Mouse (Mus musculus): ENCODE results near the gene Cfdp1.

The Cfdp1 gene

GRCm38 (mm10) chr8:111740994-111741393, 113.1 kb downstream of the Cfdp1 start:
- in situ Hi-C loops (cut with MseI, MboI) = no loop called here

- in situ Hi-C loops (cut with MseI, MboI) = no loop called here
These were observed 113.8 kb downstream of the Cfdp1 start for GRCm38 (mm10) chr8:111740301-111740711.

- in situ Hi-C loops (cut with MseI, MboI) = no loop called here
These were observed 114.5 kb downstream of the Cfdp1 start for GRCm38 (mm10) chr8:111739604-111740003.

GRCm38 (mm10) chr8:111738867-111739266, 115.2 kb downstream of the Cfdp1 start:
- in situ Hi-C loops (cut with MseI, MboI) = no loop called here

- in situ Hi-C loops (cut with MseI, MboI) = no loop called here
These were observed 117.8 kb downstream of the Cfdp1 start for GRCm38 (mm10) chr8:111736321-111736720.

GRCm38 (mm10) chr8:111735791-111736190, 118.3 kb downstream of the Cfdp1 start:
- in situ Hi-C loops (cut with MseI, MboI) = no loop called here

GRCm38 (mm10) chr8:111735335-111735761, 118.7 kb downstream of the Cfdp1 start:
- in situ Hi-C loops (cut with MseI, MboI) = no loop called here

GRCm38 (mm10) chr8:111734244-111734960, 119.7 kb downstream of the Cfdp1 start:
- in situ Hi-C loops (cut with MseI, MboI) = no loop called here

GRCm38 (mm10) chr8:111733581-111734243, 120.4 kb downstream of the Cfdp1 start:
- in situ Hi-C loops (cut with MseI, MboI) = no loop called here

- in situ Hi-C loops (cut with MseI, MboI) = no loop called here
These were observed 121.5 kb downstream of the Cfdp1 start for GRCm38 (mm10) chr8:111732406-111733085.

- in situ Hi-C loops (cut with MseI, MboI) = no loop called here
These were observed 122.1 kb downstream of the Cfdp1 start for GRCm38 (mm10) chr8:111732004-111732403.

- in situ Hi-C loops (cut with MseI, MboI) = no loop called here
These were observed 122.7 kb downstream of the Cfdp1 start for GRCm38 (mm10) chr8:111731231-111731977.

- in situ Hi-C loops (cut with MseI, MboI) = no loop called here
These were observed 124.6 kb downstream of the Cfdp1 start for GRCm38 (mm10) chr8:111729233-111730170.

- in situ Hi-C loops (cut with MseI, MboI) = no loop called here
These were observed 125.6 kb downstream of the Cfdp1 start for GRCm38 (mm10) chr8:111728481-111728880.

- in situ Hi-C loops (cut with MseI, MboI) = no loop called here
These were observed 126.5 kb downstream of the Cfdp1 start for GRCm38 (mm10) chr8:111727553-111727952.

GRCm38 (mm10) chr8:111726102-111726900, 127.8 kb downstream of the Cfdp1 start:
- in situ Hi-C loops (cut with MseI, MboI) = no loop called here

GRCm38 (mm10) chr8:111725341-111725740, 128.8 kb downstream of the Cfdp1 start:
- in situ Hi-C loops (cut with MseI, MboI) = no loop called here

- in situ Hi-C loops (cut with MseI, MboI) = no loop called here
These were observed 134.0 kb downstream of the Cfdp1 start for GRCm38 (mm10) chr8:111720115-111720544.

- in situ Hi-C loops (cut with MseI, MboI) = no loop called here
These were observed 135.2 kb downstream of the Cfdp1 start for GRCm38 (mm10) chr8:111718937-111719336.
